Mouse (Mus musculus): ENCODE measurements around the gene Pde11a. TPM values are rescaled to one million over a fixed set of nuclear protein-coding genes. Genes with fewer than 3 reads are reported as not detected.

Gene Pde11a
- polyA plus RNA-seq, 1 experiment from 2014 or later, result 0.40 TPM

GRCm38 (mm10) chr2:76042210-76042609, 296.4 kb downstream of the Pde11a start:
- H3K4me2 ChIP-seq, result no peak overlapping the region
- H3K4me1 ChIP-seq (replicated peaks; ENCODE audit: control insufficient read depth, insufficient read depth, low read length), result no peaks in the 10 kb centered on the region
- H3K9ac ChIP-seq (ENCODE audit: low read depth, low read length), result no peak overlapping the region
- H3K36me3 ChIP-seq (ENCODE audit: control insufficient read depth, insufficient read depth, low read length), result no peaks in the 10 kb centered on the region
- H3K27ac ChIP-seq (ENCODE audit: low read depth, low read length), result no peak overlapping the region
- WGBS, result 41% methylated on average over 10 of the region's 10 CpGs
- H3K9me3 ChIP-seq (ENCODE audit: control insufficient read depth, low read length), result no peaks in the 10 kb centered on the region
- ATAC-seq (replicated peaks; ENCODE audit: low FRiP score), result peak; percentile 71
- no peak for DNase-seq (ENCODE audit: low spot score)
- no peaks in the 10 kb centered on the region for H3K27me3 ChIP-seq (replicated peaks; ENCODE audit: control insufficient read depth, insufficient read depth, low read length)
- H3K4me3 ChIP-seq (ENCODE audit: low read depth, low read length), result no peak overlapping the region

GRCm38 (mm10) chr2:76040116-76040515, 298.5 kb downstream of the Pde11a start:
- H3K4me1 ChIP-seq (replicated peaks; ENCODE audit: control insufficient read depth, insufficient read depth, low read length), result no peaks in the 10 kb centered on the region
- no peak overlapping the region for H3K9ac ChIP-seq (ENCODE audit: low read depth, low read length)
- no peak overlapping the region for H3K4me3 ChIP-seq (ENCODE audit: low read depth, low read length)
- no peaks in the 10 kb centered on the region for H3K36me3 ChIP-seq (ENCODE audit: control insufficient read depth, insufficient read depth, low read length)
- no peaks in the 10 kb centered on the region for H3K27me3 ChIP-seq (replicated peaks; ENCODE audit: control insufficient read depth, insufficient read depth, low read length)
- ATAC-seq (replicated peaks; ENCODE audit: low FRiP score) (no peak), DNase-seq (ENCODE audit: low spot score) (no peak)
- H3K9me3 ChIP-seq (ENCODE audit: control insufficient read depth, low read length), result no peaks in the 10 kb centered on the region
- H3K27ac ChIP-seq (ENCODE audit: low read depth, low read length), result no peak overlapping the region
- H3K4me2 ChIP-seq, result no peak overlapping the region
- 88% methylated on average over 7 of the region's 7 CpGs for WGBS

GRCm38 (mm10) chr2:76030080-76030479, 308.5 kb downstream of the Pde11a start:
- ATAC-seq (replicated peaks; ENCODE audit: low FRiP score) (no peak), DNase-seq (ENCODE audit: low spot score) (no peak)
- Histone ChIP-seq H3K4me3 (ENCODE audit: low read depth, low read length) (no peak overlapping the region), H3K4me1 (replicated peaks; ENCODE audit: control insufficient read depth, insufficient read depth, low read length) (no peaks in the 10 kb centered on the region; the same call in 1 of the 2 replicates), H3K4me2 (no peak overlapping the region), H3K36me3 (ENCODE audit: control insufficient read depth, insufficient read depth, low read length) (no peaks in the 10 kb centered on the region), H3K27ac (ENCODE audit: low read depth, low read length) (no peak overlapping the region), H3K27me3 (replicated peaks; ENCODE audit: control insufficient read depth, insufficient read depth, low read length) (no peaks in the 10 kb centered on the region), H3K9ac (ENCODE audit: low read depth, low read length) (no peak overlapping the region), H3K9me3 (ENCODE audit: control insufficient read depth, low read length) (no peaks in the 10 kb centered on the region)
- 62% methylated on average over 8 of the region's 8 CpGs for WGBS

GRCm38 (mm10) chr2:76029081-76029901, 309.3 kb downstream of the Pde11a start:
- H3K9me3 ChIP-seq (ENCODE audit: control insufficient read depth, low read length), result no peaks in the 10 kb centered on the region
- no peak overlapping the region for H3K27ac ChIP-seq (ENCODE audit: low read depth, low read length)
- H3K9ac ChIP-seq (ENCODE audit: low read depth, low read length), result no peak overlapping the region
- no peaks in the 10 kb centered on the region for H3K36me3 ChIP-seq (ENCODE audit: control insufficient read depth, insufficient read depth, low read length)
- DNase-seq (ENCODE audit: low spot score) (no peak), ATAC-seq (replicated peaks; ENCODE audit: low FRiP score) (no peak)
- H3K4me3 ChIP-seq (ENCODE audit: low read depth, low read length), result no peak overlapping the region
- WGBS, result 54% methylated on average over 20 of the region's 20 CpGs
- no peaks in the 10 kb centered on the region; the same call in 1 of the 2 replicates for H3K4me1 ChIP-seq (replicated peaks; ENCODE audit: control insufficient read depth, insufficient read depth, low read length)
- H3K4me2 ChIP-seq, result no peak overlapping the region
- H3K27me3 ChIP-seq (replicated peaks; ENCODE audit: control insufficient read depth, insufficient read depth, low read length), result no peaks in the 10 kb centered on the region

GRCm38 (mm10) chr2:76016890-76017289, 321.7 kb downstream of the Pde11a start:
- 35% methylated on average over 7 of the region's 7 CpGs for WGBS

GRCm38 (mm10) chr2:76016136-76016535, 322.4 kb downstream of the Pde11a start:
- no peaks in the 10 kb centered on the region for H3K36me3 ChIP-seq (ENCODE audit: control insufficient read depth, insufficient read depth, low read length)
- H3K27me3 ChIP-seq (replicated peaks; ENCODE audit: control insufficient read depth, insufficient read depth, low read length), result no peaks in the 10 kb centered on the region

More at GRCm38 (mm10) chr2:76016890-76017289, 321.7 kb downstream of the Pde11a start:
- Histone ChIP-seq H3K9ac (ENCODE audit: low read depth, low read length) (no peak overlapping the region), H3K4me3 (ENCODE audit: low read depth, low read length) (no peak overlapping the region), H3K4me2 (no peak overlapping the region), H3K9me3 (ENCODE audit: control insufficient read depth, low read length) (no peaks in the 10 kb centered on the region), H3K27ac (ENCODE audit: low read depth, low read length) (no peak overlapping the region), H3K27me3 (replicated peaks; ENCODE audit: control insufficient read depth, insufficient read depth, low read length) (no peaks in the 10 kb centered on the region), H3K4me1 (replicated peaks; ENCODE audit: control insufficient read depth, insufficient read depth, low read length) (no peaks in the 10 kb centered on the region), H3K36me3 (ENCODE audit: control insufficient read depth, insufficient read depth, low read length) (no peaks in the 10 kb centered on the region)
- no peak for ATAC-seq (replicated peaks; ENCODE audit: low FRiP score)
- DNase-seq (ENCODE audit: low spot score), result no peak

GRCm38 (mm10) chr2:76015460-76015859, 323.1 kb downstream of the Pde11a start:
- no peaks in the 10 kb centered on the region for H3K27me3 ChIP-seq (replicated peaks; ENCODE audit: control insufficient read depth, insufficient read depth, low read length)
- WGBS, result 81% methylated on average over 7 of the region's 7 CpGs
- DNase-seq (ENCODE audit: low spot score), result no peak
- H3K4me1 ChIP-seq (replicated peaks; ENCODE audit: control insufficient read depth, insufficient read depth, low read length), result no peaks in the 10 kb centered on the region
- ATAC-seq (replicated peaks; ENCODE audit: low FRiP score), result no peak
- no peak overlapping the region for H3K27ac ChIP-seq (ENCODE audit: low read depth, low read length)
- no peaks in the 10 kb centered on the region for H3K9me3 ChIP-seq (ENCODE audit: control insufficient read depth, low read length)
- H3K4me2 ChIP-seq, result no peak overlapping the region
- H3K36me3 ChIP-seq (ENCODE audit: control insufficient read depth, insufficient read depth, low read length), result no peaks in the 10 kb centered on the region
- H3K9ac ChIP-seq (ENCODE audit: low read depth, low read length), result no peak overlapping the region
- no peak overlapping the region for H3K4me3 ChIP-seq (ENCODE audit: low read depth, low read length)

More at GRCm38 (mm10) chr2:76016136-76016535, 322.4 kb downstream of the Pde11a start:
- ATAC-seq (replicated peaks; ENCODE audit: low FRiP score), result no peak
- no peak overlapping the region for H3K4me3 ChIP-seq (ENCODE audit: low read depth, low read length)
- no peak overlapping the region for H3K9ac ChIP-seq (ENCODE audit: low read depth, low read length)
- 87% methylated on average over 8 of the region's 8 CpGs for WGBS
- H3K4me2 ChIP-seq, result no peak overlapping the region
- H3K9me3 ChIP-seq (ENCODE audit: control insufficient read depth, low read length), result no peaks in the 10 kb centered on the region
- H3K27ac ChIP-seq (ENCODE audit: low read depth, low read length), result no peak overlapping the region
- H3K4me1 ChIP-seq (replicated peaks; ENCODE audit: control insufficient read depth, insufficient read depth, low read length), result no peaks in the 10 kb centered on the region
- no peak for DNase-seq (ENCODE audit: low spot score)

GRCm38 (mm10) chr2:76014659-76015058, 323.9 kb downstream of the Pde11a start:
- no peak overlapping the region for H3K9ac ChIP-seq (ENCODE audit: low read depth, low read length)
- ATAC-seq (replicated peaks; ENCODE audit: low FRiP score) (no peak), DNase-seq (ENCODE audit: low spot score) (no peak)
- WGBS, result 80% methylated on average over 3 of the region's 3 CpGs
- no peak overlapping the region for H3K4me3 ChIP-seq (ENCODE audit: low read depth, low read length)
- H3K9me3 ChIP-seq (ENCODE audit: control insufficient read depth, low read length), result no peaks in the 10 kb centered on the region
- H3K27ac ChIP-seq (ENCODE audit: low read depth, low read length), result no peak overlapping the region
- H3K27me3 ChIP-seq (replicated peaks; ENCODE audit: control insufficient read depth, insufficient read depth, low read length), result no peaks in the 10 kb centered on the region
- H3K4me1 ChIP-seq (replicated peaks; ENCODE audit: control insufficient read depth, insufficient read depth, low read length), result no peaks in the 10 kb centered on the region
- H3K4me2 ChIP-seq, result no peak overlapping the region
- H3K36me3 ChIP-seq (ENCODE audit: control insufficient read depth, insufficient read depth, low read length), result no peaks in the 10 kb centered on the region

GRCm38 (mm10) chr2:76006194-76006593, 332.4 kb downstream of the Pde11a start:
- no peaks in the 10 kb centered on the region for H3K4me1 ChIP-seq (replicated peaks; ENCODE audit: control insufficient read depth, insufficient read depth, low read length)
- H3K4me3 ChIP-seq (ENCODE audit: low read depth, low read length), result no peak overlapping the region
- DNase-seq (ENCODE audit: low spot score) (no peak), ATAC-seq (replicated peaks; ENCODE audit: low FRiP score) (no peak)
- H3K36me3 ChIP-seq (ENCODE audit: control insufficient read depth, insufficient read depth, low read length), result no peaks in the 10 kb centered on the region
- H3K9ac ChIP-seq (ENCODE audit: low read depth, low read length), result no peak overlapping the region
- no peaks in the 10 kb centered on the region for H3K9me3 ChIP-seq (ENCODE audit: control insufficient read depth, low read length)
- no peak overlapping the region for H3K27ac ChIP-seq (ENCODE audit: low read depth, low read length)
- no peak overlapping the region for H3K4me2 ChIP-seq
- 30% methylated on average over 4 of the region's 4 CpGs for WGBS
- H3K27me3 ChIP-seq (replicated peaks; ENCODE audit: control insufficient read depth, insufficient read depth, low read length), result no peaks in the 10 kb centered on the region
